Mouse (Mus musculus) limb, embryonic 14.5 days (tissue): ENCODE measurements at regions not wholly inside any gene's neighbourhood (a gene's known extent, or its start where the extent isn't known, plus 50 kb on each side); places are given as distances from the start of the nearest gene placed in this dataset.

Source experiments
- ATAC-seq: fragments of 200-750 bp; cut with Nextera tagmentation; 2 replicates; pipeline ENCODE4 v1.8.0; 2017; ENCODE audit warnings: low read depth, moderate number of reproducible peaks, moderate TSS enrichment; ENCODE audit not compliant: low FRiP score
- DNase-seq: peaks from one replicate; pipeline ENCODE4 v3.0.0-alpha.2; 2015; ENCODE audit warnings: low spot score
- H3K27ac ChIP-seq: fragments of 300-500 bp; sonication (generic); replicated peaks from 2 replicates; pipeline ENCODE4 v1.5.1; 2014; ENCODE audit warnings: low read depth, mild to moderate bottlenecking, low read length, moderate library complexity, mixed read lengths
- H3K27me3 ChIP-seq: fragments of 300-500 bp; sonication (generic); 2 replicates; pipeline ENCODE4 v1.6.1; 2014; ENCODE audit warnings: low read length, mixed read lengths; ENCODE audit not compliant: control insufficient read depth, insufficient read depth
- H3K36me3 ChIP-seq: fragments of 300-500 bp; sonication (generic); 2 replicates; pipeline ENCODE4 v1.6.1; 2014; ENCODE audit warnings: mild to moderate bottlenecking, low read length, moderate library complexity, mixed read lengths; ENCODE audit not compliant: control insufficient read depth, insufficient read depth
- H3K4me1 ChIP-seq: fragments of 300-500 bp; sonication (generic); 2 replicates; pipeline ENCODE4 v1.6.1; 2014; ENCODE audit warnings: antibody characterized with exemption, low read length, mixed read lengths; ENCODE audit not compliant: control insufficient read depth, insufficient read depth
- H3K4me2 ChIP-seq: fragments of 300-500 bp; sonication (generic); replicated peaks from 2 replicates; pipeline ENCODE4 v1.6.1; 2014; ENCODE audit warnings: low read depth, mild to moderate bottlenecking, low read length, moderate library complexity; ENCODE audit not compliant: severe bottlenecking
- H3K4me3 ChIP-seq: fragments of 300-500 bp; sonication (generic); replicated peaks from 2 replicates; pipeline ENCODE4 v1.5.1; 2014; ENCODE audit warnings: low read length
- H3K9ac ChIP-seq: fragments of 300-500 bp; sonication (generic); 2 replicates; pipeline ENCODE4 v1.6.1; 2014; ENCODE audit warnings: mild to moderate bottlenecking, low read depth, low read length, moderate library complexity; ENCODE audit not compliant: severe bottlenecking
- H3K9me3 ChIP-seq: fragments of 300-500 bp; sonication (generic); 2 replicates; pipeline ENCODE4 v1.6.1; 2016; ENCODE audit warnings: low read length; ENCODE audit not compliant: control insufficient read depth
- POLR2A ChIP-seq: fragments of 200-500 bp; IDR thresholded peaks from 2 replicates; pipeline ENCODE4 v1.8.0; 2012; ENCODE audit warnings: inconsistent platforms, mild to moderate bottlenecking, moderate library complexity, borderline replicate concordance; ENCODE audit not compliant: insufficient read depth, insufficient read length; ENCODE audit errors: extremely low read depth
- WGBS: fragments of 180-500 bp; shearing (Covaris S2); extraction: QIAGEN DNeasy Blood & Tissue Kit; methylation state at CpG from one replicate; pipeline ENCODE4 v1.1.7; 2014; 5-methylcytosine and 5-hydroxymethylcytosine counted together

- Histone ChIP-seq H3K9me3 (no peaks in the 10 kb centered on the region), H3K4me2 (no peak overlapping the region), H3K9ac (no peak overlapping the region), H3K4me3 (no peak overlapping the region), H3K27ac (no peak overlapping the region), H3K27me3 (no peaks in the 10 kb centered on the region), H3K4me1 (no peaks in the 10 kb centered on the region), H3K36me3 (no peaks in the 10 kb centered on the region)
- DNase-seq, result no peak
- 78% methylated on average over 6 of the region's 6 CpGs for whole genome bisulfite sequencing
- no peak for ATAC-seq
- TF ChIP-seq POLR2A, result no peak
Measured at GRCm38 (mm10) chr17:54944288-54944931, 500.8 kb upstream of the St6gal2 start.
